Mouse (Mus musculus) kidney, embryonic 14.5 days (tissue): Measurements from ENCODE around the gene Faf1. TPM values are rescaled to one million over a fixed set of nuclear protein-coding genes. Genes with fewer than 3 reads are reported as not detected.
A peak's percentile ranks its signal among the peaks of the same experiment; 100 is the strongest.

Experiments
- ATAC-seq: fragments of 200-750 bp; cut with Nextera tagmentation; 2 replicates; pipeline ENCODE4 v1.8.0; 2017; ENCODE audit warnings: moderate number of reproducible peaks, mild to moderate bottlenecking, moderate TSS enrichment, moderate library complexity; ENCODE audit not compliant: low FRiP score, low TSS enrichment
- H3K27ac ChIP-seq: fragments of 300-500 bp; sonication (generic); 2 replicates; pipeline ENCODE4 v1.5.1; 2014; ENCODE audit warnings: low read depth, mild to moderate bottlenecking, low read length, moderate library complexity, mixed read lengths
- H3K27me3 ChIP-seq: fragments of 300-500 bp; sonication (generic); 2 replicates; pipeline ENCODE4 v1.6.1; 2014; ENCODE audit warnings: mild to moderate bottlenecking, low read length; ENCODE audit not compliant: control insufficient read depth, insufficient read depth
- H3K36me3 ChIP-seq: fragments of 300-500 bp; sonication (generic); 2 replicates; pipeline ENCODE4 v1.6.1; 2014; ENCODE audit warnings: low read length, mixed read lengths; ENCODE audit not compliant: control insufficient read depth, insufficient read depth
- H3K4me1 ChIP-seq: fragments of 300-500 bp; sonication (generic); 2 replicates; pipeline ENCODE4 v1.6.1; 2014; ENCODE audit warnings: low read length, mixed read lengths; ENCODE audit not compliant: control insufficient read depth, insufficient read depth
- H3K4me2 ChIP-seq: fragments of 300-500 bp; sonication (generic); replicated peaks from 2 replicates; pipeline ENCODE4 v1.6.1; 2014; ENCODE audit warnings: low read depth, mild to moderate bottlenecking, low read length
- H3K4me3 ChIP-seq: fragments of 300-500 bp; sonication (generic); 2 replicates; pipeline ENCODE4 v1.5.1; 2014; ENCODE audit warnings: mild to moderate bottlenecking, low read length
- H3K9ac ChIP-seq: fragments of 300-500 bp; sonication (generic); 2 replicates; pipeline ENCODE4 v1.6.1; 2014; ENCODE audit warnings: low read depth, mild to moderate bottlenecking, low read length, moderate library complexity
- H3K9me3 ChIP-seq: fragments of 300-500 bp; sonication (generic); 2 replicates; pipeline ENCODE4 v1.6.1; 2016; ENCODE audit warnings: low read length; ENCODE audit not compliant: control insufficient read depth
- WGBS: fragments of 180-500 bp; shearing (Covaris S2); extraction: QIAGEN DNeasy Blood & Tissue Kit; methylation state at CpG from one replicate; pipeline ENCODE4 v1.1.7; 2014; 5-methylcytosine and 5-hydroxymethylcytosine counted together
- polyA plus RNA-seq: library from polyadenylated mRNA; unstranded; fragments of >200 nt; fragmentation: Nextera tagmentation; extraction: Ambion mirVana; gene quantifications from 2 replicates; pipeline ENCODE4 v1.2.1, GENCODE M21; 2014

Faf1 gene
- polyA plus RNA-seq, 1 experiment from 2014 or later, result 34.3 TPM

DNA sequence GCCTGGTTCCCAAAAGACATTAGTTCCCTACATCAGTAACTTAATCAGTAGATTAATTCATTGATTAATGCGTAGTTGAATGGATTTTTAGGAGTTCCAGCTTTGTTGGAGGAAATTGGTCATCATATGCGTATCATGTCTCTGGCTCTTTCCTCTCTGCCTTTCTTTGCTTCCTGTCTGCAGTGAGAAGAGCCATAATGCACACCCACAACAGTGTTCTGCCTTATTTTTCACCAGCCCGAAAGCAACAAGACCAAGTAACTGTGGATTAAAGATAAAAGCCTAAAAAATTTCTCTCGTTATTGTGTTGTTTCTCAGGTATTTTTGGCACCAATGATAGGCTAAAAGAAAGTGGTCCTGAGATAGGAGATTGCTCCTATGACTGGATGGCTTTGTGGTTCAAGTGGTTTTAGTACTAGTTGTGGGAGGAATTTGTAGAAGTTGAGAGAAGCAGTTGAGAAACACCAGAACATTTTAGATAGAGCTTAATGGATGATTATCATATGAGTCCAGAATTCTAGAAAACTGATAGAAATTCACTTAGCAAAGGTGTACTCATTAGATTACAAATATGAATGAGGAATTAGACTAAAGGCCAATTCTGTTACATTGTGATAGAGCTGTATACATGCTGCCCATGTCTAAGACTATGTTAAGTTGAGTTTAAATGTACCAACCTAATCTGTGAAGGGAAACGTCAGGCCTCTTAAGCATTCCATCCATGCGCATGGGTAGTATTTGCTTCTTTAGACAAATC lies 221.6 kb downstream of the Faf1 start:
- Histone ChIP-seq H3K4me2 (no peak overlapping the region), H3K27ac (no peak overlapping the region), H3K27me3 (no peaks in the 10 kb centered on the region), H3K4me1 (no peaks in the 10 kb centered on the region), H3K9me3 (no peaks in the 10 kb centered on the region), H3K9ac (no peak overlapping the region), H3K36me3 (no peaks in the 10 kb centered on the region), H3K4me3 (no peak overlapping the region)
- no peak for ATAC-seq
- WGBS, result 96% methylated on average over 6 of the region's 6 CpGs

DNA sequence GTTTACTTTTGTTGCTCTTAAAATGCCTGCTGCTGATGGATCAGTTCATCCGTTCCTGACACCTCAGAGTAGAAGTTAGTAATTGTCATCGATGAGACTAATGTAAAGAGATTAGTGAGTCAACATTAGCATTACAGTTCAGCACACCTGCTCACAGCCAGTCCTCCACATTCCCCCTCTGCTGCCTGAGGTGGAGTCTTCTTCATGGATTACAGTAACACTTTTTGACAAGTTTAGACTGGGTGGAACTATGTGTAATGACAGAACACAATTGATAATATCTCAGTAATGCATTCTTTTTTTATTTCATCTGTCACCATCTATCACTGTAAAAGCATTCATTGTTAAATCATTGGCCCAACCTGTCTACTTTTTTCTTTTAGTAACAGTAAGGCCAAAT lies 224.7 kb downstream of the Faf1 start:
- WGBS, result 91% methylated on average over 2 of the region's 2 CpGs
- no peak for ATAC-seq

DNA sequence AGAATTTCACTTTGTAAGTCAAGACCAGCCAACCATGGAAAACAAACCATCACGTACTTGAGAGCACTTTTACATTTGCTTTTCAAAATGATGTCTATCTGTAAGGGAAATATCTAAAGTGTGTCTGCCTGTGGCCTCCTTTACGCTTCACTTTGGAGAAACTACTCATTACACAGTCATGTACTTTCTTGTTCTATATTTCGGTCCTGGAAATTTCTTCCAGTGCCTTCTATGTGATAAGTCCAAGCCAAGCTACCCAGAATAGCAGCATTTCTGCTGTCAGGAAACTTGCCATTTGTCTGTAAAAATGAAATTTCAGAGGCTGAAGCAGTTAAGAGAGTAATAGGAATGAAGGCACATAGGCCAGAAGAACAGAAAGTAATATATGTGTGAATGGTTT lies 228.1 kb downstream of the Faf1 start:
- Histone ChIP-seq H3K36me3 (no peaks in the 10 kb centered on the region), H3K27me3 (no peaks in the 10 kb centered on the region), H3K27ac (no peak overlapping the region), H3K4me3 (no peak overlapping the region), H3K9me3 (no peaks in the 10 kb centered on the region), H3K4me2 (no peak overlapping the region), H3K9ac (no peak overlapping the region), H3K4me1 (no peaks in the 10 kb centered on the region)
- no peak for ATAC-seq
- WGBS, result 84% methylated on average over 3 of the region's 3 CpGs

More for the DNA sequence above, 224.7 kb downstream of the Faf1 start:
- Histone ChIP-seq H3K9ac (no peak overlapping the region), H3K4me1 (no peaks in the 10 kb centered on the region), H3K27me3 (no peaks in the 10 kb centered on the region), H3K4me3 (no peak overlapping the region), H3K4me2 (no peak overlapping the region), H3K36me3 (no peaks in the 10 kb centered on the region), H3K27ac (no peak overlapping the region), H3K9me3 (no peaks in the 10 kb centered on the region)

DNA sequence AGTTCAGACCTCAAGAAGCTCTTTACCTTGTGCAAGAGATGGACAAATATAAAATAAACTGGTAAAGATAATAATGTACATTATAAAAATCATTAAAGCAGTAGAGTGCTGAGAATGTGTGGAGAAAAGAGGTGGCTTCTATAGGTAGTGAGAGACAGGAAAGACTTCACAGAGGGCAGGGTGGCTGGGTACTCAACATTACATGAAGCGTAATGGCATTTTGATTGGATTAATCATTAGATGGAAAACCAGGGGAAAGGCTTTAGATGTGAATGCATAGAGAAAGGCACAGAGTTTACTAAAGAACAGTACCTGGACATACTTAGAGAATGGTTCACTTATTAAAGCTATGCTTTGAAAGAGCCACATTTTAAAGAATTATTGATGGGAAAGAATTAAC lies 252.7 kb downstream of the Faf1 start:
- Histone ChIP-seq H3K9ac (no peak overlapping the region), H3K4me3 (no peak overlapping the region), H3K4me1 (no peaks in the 10 kb centered on the region), H3K27ac (no peak overlapping the region), H3K27me3 (no peaks in the 10 kb centered on the region), H3K9me3 (no peaks in the 10 kb centered on the region), H3K36me3 (no peaks in the 10 kb centered on the region), H3K4me2 (no peak overlapping the region)
- peak; percentile 52; the same call in 1 of the 2 replicates for ATAC-seq
- WGBS, result 74% methylated on average over 1 of the region's 1 CpGs

DNA sequence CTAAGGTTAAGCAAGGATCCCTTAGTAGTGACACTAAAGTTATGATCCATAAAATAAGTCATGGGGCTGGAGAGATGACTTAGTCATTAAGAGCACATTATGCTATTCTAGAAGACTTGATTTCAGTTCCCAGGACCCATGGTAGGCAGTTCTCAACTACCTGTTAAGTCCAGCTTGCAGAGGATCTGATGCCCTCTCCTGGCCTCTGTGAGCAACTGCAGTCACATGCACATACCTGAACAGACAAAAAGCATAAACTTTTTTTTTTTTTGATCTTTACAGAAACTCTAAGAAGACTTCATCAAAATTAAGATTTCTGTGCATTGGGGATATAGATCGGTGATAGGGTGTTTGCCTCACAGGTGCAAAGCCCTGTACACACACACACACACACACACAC lies 254.1 kb downstream of the Faf1 start:
- Histone ChIP-seq H3K4me3 (no peak overlapping the region), H3K9ac (no peak overlapping the region), H3K27ac (no peak overlapping the region), H3K4me1 (no peaks in the 10 kb centered on the region), H3K4me2 (no peak overlapping the region), H3K36me3 (peaks cover 2% of the 10 kb centered on the region; the same call in 1 of the 2 replicates), H3K9me3 (no peaks in the 10 kb centered on the region), H3K27me3 (no peaks in the 10 kb centered on the region)
- ATAC-seq, result no peak
- WGBS, result 100% methylated on average over 1 of the region's 1 CpGs

DNA sequence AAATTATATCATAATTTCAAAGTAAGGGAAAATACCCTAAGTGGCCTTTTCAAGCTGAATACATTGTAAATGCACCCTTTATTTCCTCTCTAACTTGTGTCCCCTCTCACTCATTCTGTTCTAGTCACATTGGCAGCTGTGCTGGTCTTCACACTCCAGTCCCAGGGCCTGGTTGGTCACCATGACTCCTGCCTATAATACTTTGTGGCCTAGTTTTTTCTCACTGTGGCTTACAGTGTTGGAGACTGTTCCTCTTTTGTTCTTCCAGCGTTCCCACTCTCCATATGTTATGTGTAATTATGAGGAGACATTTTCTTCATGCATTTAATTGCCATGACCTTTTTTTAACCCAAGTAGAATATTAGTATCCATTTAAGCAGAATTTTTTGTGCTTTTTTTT lies 254.5 kb downstream of the Faf1 start:
- Histone ChIP-seq H3K27ac (no peak overlapping the region), H3K4me3 (no peak overlapping the region), H3K9ac (no peak overlapping the region), H3K36me3 (peaks cover 2% of the 10 kb centered on the region; the same call in 1 of the 2 replicates), H3K4me2 (no peak overlapping the region), H3K9me3 (no peaks in the 10 kb centered on the region), H3K4me1 (no peaks in the 10 kb centered on the region), H3K27me3 (no peaks in the 10 kb centered on the region)
- no peak for ATAC-seq
- 95% methylated on average over 1 of the region's 1 CpGs for WGBS

DNA sequence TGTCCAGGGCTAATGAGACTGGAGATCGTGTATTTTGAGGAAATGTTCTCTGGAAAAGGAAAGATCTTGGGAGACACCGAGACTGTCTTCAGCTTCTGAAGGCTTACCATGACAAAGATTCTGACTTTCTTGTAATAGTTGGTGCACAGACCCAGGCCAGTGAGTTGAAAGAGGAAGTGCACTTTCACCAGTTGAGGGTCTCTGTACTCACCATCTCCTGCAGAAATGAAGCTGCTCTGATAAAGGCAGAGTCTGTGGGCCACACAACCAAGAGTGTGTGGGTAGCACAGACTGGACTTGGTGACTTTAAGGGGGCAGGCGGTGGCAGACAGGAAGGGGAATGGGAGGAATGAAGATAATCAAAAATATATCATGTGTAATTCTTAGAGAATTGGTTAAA lies 260.2 kb downstream of the Faf1 start:
- H3K9ac ChIP-seq, result no peak overlapping the region
- 95% methylated on average over 3 of the region's 3 CpGs for WGBS
- no peaks in the 10 kb centered on the region for H3K27me3 ChIP-seq
- no peaks in the 10 kb centered on the region for H3K9me3 ChIP-seq
- H3K4me1 ChIP-seq, result no peaks in the 10 kb centered on the region
- no peak overlapping the region for H3K4me3 ChIP-seq
- H3K27ac ChIP-seq, result no peak overlapping the region
- H3K36me3 ChIP-seq, result peaks cover 2% of the 10 kb centered on the region; the same call in 1 of the 2 replicates
- H3K4me2 ChIP-seq, result no peak overlapping the region
- ATAC-seq, result no peak

DNA sequence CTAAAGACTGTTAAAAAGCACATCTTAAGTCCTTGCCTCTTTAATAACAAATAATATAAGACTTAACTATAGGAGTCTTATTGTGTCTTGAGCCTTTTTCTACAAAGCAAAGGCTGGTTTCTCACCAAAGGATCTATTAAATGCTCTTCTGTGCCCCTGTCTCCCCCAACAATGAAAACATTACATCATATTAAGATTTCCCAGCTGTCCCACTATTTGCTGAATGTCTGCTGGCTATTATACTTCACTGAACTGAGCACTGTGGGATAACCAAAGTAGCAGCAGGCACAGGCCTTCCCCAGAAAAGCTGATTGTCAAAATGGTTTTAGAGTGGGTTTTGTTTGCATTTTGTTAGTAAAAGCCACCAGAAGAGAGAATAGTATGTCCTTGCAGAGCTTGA lies 262.9 kb downstream of the Faf1 start:
- Histone ChIP-seq H3K27ac (no peak overlapping the region), H3K36me3 (peaks cover 2% of the 10 kb centered on the region; the same call in 1 of the 2 replicates), H3K4me1 (no peaks in the 10 kb centered on the region), H3K27me3 (no peaks in the 10 kb centered on the region), H3K4me3 (no peak overlapping the region), H3K9ac (no peak overlapping the region), H3K9me3 (no peaks in the 10 kb centered on the region), H3K4me2 (no peak overlapping the region)
- no peak for ATAC-seq

DNA sequence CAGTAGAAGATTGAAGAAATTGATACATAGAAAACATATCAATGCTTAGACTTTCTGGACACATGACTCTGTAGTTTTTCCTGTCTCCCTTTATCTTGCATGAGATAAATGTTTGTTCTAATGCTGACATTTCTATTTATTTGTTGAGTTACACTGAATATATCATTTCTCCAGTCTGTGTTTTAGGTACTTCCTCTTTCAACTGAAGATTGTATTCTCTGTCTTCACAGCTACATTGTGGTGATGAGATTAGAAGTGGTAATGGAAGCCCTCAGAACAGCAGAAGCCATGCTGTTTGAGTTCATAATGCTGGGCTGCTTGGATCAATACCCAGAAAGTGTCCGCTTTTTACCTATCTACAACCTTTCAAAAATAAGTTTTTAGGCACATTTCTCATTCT lies 269.2 kb downstream of the Faf1 start:
- 100% methylated on average over 1 of the region's 1 CpGs for WGBS
- H3K4me3 ChIP-seq, result no peak overlapping the region
- H3K9ac ChIP-seq, result no peak overlapping the region
- H3K4me1 ChIP-seq, result no peaks in the 10 kb centered on the region
- no peak overlapping the region for H3K27ac ChIP-seq
- no peak for ATAC-seq
- no peaks in the 10 kb centered on the region for H3K9me3 ChIP-seq
- no peaks in the 10 kb centered on the region for H3K27me3 ChIP-seq
- H3K4me2 ChIP-seq, result no peak overlapping the region
- H3K36me3 ChIP-seq, result no peaks in the 10 kb centered on the region
